Mouse (Mus musculus): ENCODE results near the gene Olfr212. TPM values are rescaled to one million over a fixed set of nuclear protein-coding genes. Genes with fewer than 3 reads are reported as not detected.

Olfr212 gene
- total and polyA plus RNA-seq, 2 experiments from 2014 or later, result 0.19 TPM; not detected in 1

GRCm38 (mm10) chr6:116485081-116485480, 21.2 kb upstream of the Olfr212 start:
- Histone ChIP-seq H3K4me3 (ENCODE audit: low read depth, low read length) (no peak overlapping the region), H3K27me3 (ENCODE audit: control insufficient read depth, insufficient read depth, low read length) (no peaks in the 10 kb centered on the region), H3K27ac (ENCODE audit: low read depth) (no peak overlapping the region), H3K9me3 (replicated peaks; ENCODE audit: control insufficient read depth, low read length) (no peaks in the 10 kb centered on the region), H3K36me3 (replicated peaks; ENCODE audit: control insufficient read depth, insufficient read depth, low read length) (no peaks in the 10 kb centered on the region), H3K9ac (replicated peaks; ENCODE audit: low read depth, low read length) (no peak overlapping the region), H3K4me1 (ENCODE audit: control insufficient read depth, insufficient read depth) (no peaks in the 10 kb centered on the region), H3K4me2 (ENCODE audit: low read depth, low read length) (no peak overlapping the region)
- 63% methylated on average over 1 of the region's 1 CpGs for WGBS
- no peak for DNase-seq (ENCODE audit: low spot score)
- no peak for ATAC-seq (ENCODE audit: insufficient read depth, low read depth)
- TF ChIP-seq EP300 (IDR thresholded peaks at IDR 0.05; ENCODE audit: low read depth) (no peak), CTCF (IDR thresholded peaks at IDR 0.05; ENCODE audit: low read depth) (no peak)

GRCm38 (mm10) chr6:116486833-116487232, 19.5 kb upstream of the Olfr212 start:
- H3K36me3 ChIP-seq (replicated peaks; ENCODE audit: control insufficient read depth, insufficient read depth, low read length), result no peaks in the 10 kb centered on the region
- no peaks in the 10 kb centered on the region for H3K9me3 ChIP-seq (replicated peaks; ENCODE audit: control insufficient read depth, low read length)
- no peak overlapping the region for H3K4me3 ChIP-seq (ENCODE audit: low read depth, low read length)
- WGBS, result 36% methylated on average over 1 of the region's 1 CpGs
- no peak overlapping the region for H3K9ac ChIP-seq (replicated peaks; ENCODE audit: low read depth, low read length)
- DNase-seq (ENCODE audit: low spot score) (no peak), ATAC-seq (ENCODE audit: insufficient read depth, low read depth) (no peak)
- no peaks in the 10 kb centered on the region for H3K27me3 ChIP-seq (ENCODE audit: control insufficient read depth, insufficient read depth, low read length)
- TF ChIP-seq EP300 (IDR thresholded peaks at IDR 0.05; ENCODE audit: low read depth) (no peak), CTCF (IDR thresholded peaks at IDR 0.05; ENCODE audit: low read depth) (no peak)
- H3K4me1 ChIP-seq (ENCODE audit: control insufficient read depth, insufficient read depth), result no peaks in the 10 kb centered on the region
- H3K27ac ChIP-seq (ENCODE audit: low read depth), result no peak overlapping the region
- H3K4me2 ChIP-seq (ENCODE audit: low read depth, low read length), result no peak overlapping the region

GRCm38 (mm10) chr6:116488791-116489190, 17.5 kb upstream of the Olfr212 start, which contains the start of gene Olfr211:
Gene Olfr211, plus strand, starts transcription at chr6:116489091.
- Histone ChIP-seq H3K27me3 (ENCODE audit: control insufficient read depth, insufficient read depth, low read length) (no peaks in the 10 kb centered on the region), H3K9me3 (replicated peaks; ENCODE audit: control insufficient read depth, low read length) (no peaks in the 10 kb centered on the region), H3K36me3 (replicated peaks; ENCODE audit: control insufficient read depth, insufficient read depth, low read length) (no peaks in the 10 kb centered on the region), H3K4me2 (ENCODE audit: low read depth, low read length) (no peak within 1 kb of the TSS), H3K9ac (replicated peaks; ENCODE audit: low read depth, low read length) (no peak within 1 kb of the TSS), H3K4me3 (ENCODE audit: low read depth, low read length) (no peak within 1 kb of the TSS), H3K27ac (ENCODE audit: low read depth) (no peak within 1 kb of the TSS), H3K4me1 (ENCODE audit: control insufficient read depth, insufficient read depth) (no peaks in the 10 kb centered on the region)
- TF ChIP-seq CTCF (IDR thresholded peaks at IDR 0.05; ENCODE audit: low read depth) (no peak), EP300 (IDR thresholded peaks at IDR 0.05; ENCODE audit: low read depth) (no peak)
- ATAC-seq (ENCODE audit: insufficient read depth, low read depth) (no peak), DNase-seq (ENCODE audit: low spot score) (no peak)
- WGBS, result 72% methylated on average over 4 of the region's 4 CpGs

GRCm38 (mm10) chr6:116493742-116494141, 12.6 kb upstream of the Olfr212 start:
- Histone ChIP-seq H3K4me1 (ENCODE audit: control insufficient read depth, insufficient read depth) (no peaks in the 10 kb centered on the region), H3K27me3 (ENCODE audit: control insufficient read depth, insufficient read depth, low read length) (no peaks in the 10 kb centered on the region), H3K27ac (ENCODE audit: low read depth) (no peak overlapping the region), H3K4me2 (ENCODE audit: low read depth, low read length) (no peak overlapping the region), H3K9ac (replicated peaks; ENCODE audit: low read depth, low read length) (no peak overlapping the region), H3K36me3 (replicated peaks; ENCODE audit: control insufficient read depth, insufficient read depth, low read length) (no peaks in the 10 kb centered on the region), H3K4me3 (ENCODE audit: low read depth, low read length) (no peak overlapping the region), H3K9me3 (replicated peaks; ENCODE audit: control insufficient read depth, low read length) (no peaks in the 10 kb centered on the region)
- WGBS, result 69% methylated on average over 5 of the region's 5 CpGs
- TF ChIP-seq CTCF (IDR thresholded peaks at IDR 0.05; ENCODE audit: low read depth), result no peak
- TF ChIP-seq EP300 (IDR thresholded peaks at IDR 0.05; ENCODE audit: low read depth), result no peak
- DNase-seq (ENCODE audit: low spot score) (no peak), ATAC-seq (ENCODE audit: insufficient read depth, low read depth) (no peak)

GRCm38 (mm10) chr6:116495960-116496359, 10.4 kb upstream of the Olfr212 start:
- ATAC-seq (ENCODE audit: insufficient read depth, low read depth) (no peak), DNase-seq (ENCODE audit: low spot score) (no peak)
- Histone ChIP-seq H3K9me3 (replicated peaks; ENCODE audit: control insufficient read depth, low read length) (no peaks in the 10 kb centered on the region), H3K9ac (replicated peaks; ENCODE audit: low read depth, low read length) (no peak overlapping the region), H3K36me3 (replicated peaks; ENCODE audit: control insufficient read depth, insufficient read depth, low read length) (no peaks in the 10 kb centered on the region), H3K4me1 (ENCODE audit: control insufficient read depth, insufficient read depth) (no peaks in the 10 kb centered on the region), H3K4me2 (ENCODE audit: low read depth, low read length) (no peak overlapping the region), H3K27me3 (ENCODE audit: control insufficient read depth, insufficient read depth, low read length) (no peaks in the 10 kb centered on the region), H3K4me3 (ENCODE audit: low read depth, low read length) (no peak overlapping the region), H3K27ac (ENCODE audit: low read depth) (no peak overlapping the region)
- 82% methylated on average over 1 of the region's 1 CpGs for WGBS
- no peak for TF ChIP-seq EP300 (IDR thresholded peaks at IDR 0.05; ENCODE audit: low read depth)
- TF ChIP-seq CTCF (IDR thresholded peaks at IDR 0.05; ENCODE audit: low read depth), result no peak

- Histone ChIP-seq H3K4me3 (ENCODE audit: low read depth, low read length) (no peak overlapping the region), H3K9ac (replicated peaks; ENCODE audit: low read depth, low read length) (no peak overlapping the region), H3K27me3 (ENCODE audit: control insufficient read depth, insufficient read depth, low read length) (no peaks in the 10 kb centered on the region), H3K36me3 (replicated peaks; ENCODE audit: control insufficient read depth, insufficient read depth, low read length) (no peaks in the 10 kb centered on the region), H3K4me2 (ENCODE audit: low read depth, low read length) (no peak overlapping the region), H3K27ac (ENCODE audit: low read depth) (no peak overlapping the region), H3K4me1 (ENCODE audit: control insufficient read depth, insufficient read depth) (no peaks in the 10 kb centered on the region), H3K9me3 (replicated peaks; ENCODE audit: control insufficient read depth, low read length) (no peaks in the 10 kb centered on the region)
- ATAC-seq (ENCODE audit: insufficient read depth, low read depth), result no peak
- TF ChIP-seq EP300 (IDR thresholded peaks at IDR 0.05; ENCODE audit: low read depth) (no peak), CTCF (IDR thresholded peaks at IDR 0.05; ENCODE audit: low read depth) (no peak)
- no peak for DNase-seq (ENCODE audit: low spot score)
Measured at GRCm38 (mm10) chr6:116514832-116515231, 8.5 kb downstream of the Olfr212 start.

Data from heart, postnatal 0 days (tissue).